Mouse (Mus musculus) liver, adult 2 months (tissue): ENCODE results near the gene Lmln.

ENCODE experiments used
- CTCF ChIP-seq: fragments of 200-500 bp; IDR thresholded peaks from 2 replicates; pipeline ENCODE4 v1.5.1; 2011; ENCODE audit warnings: low read depth, low read length, control low read depth
- POLR2A ChIP-seq: fragments of 200-500 bp; IDR thresholded peaks from 2 replicates; pipeline ENCODE4 v1.6.1; 2011; ENCODE audit warnings: low read length, control low read depth; ENCODE audit not compliant: insufficient read depth; ENCODE audit errors: extremely low read depth

GRCm38 (mm10) chr16:33063267-33063666 is 946 bp downstream of the Lmln start:
- no peak for TF ChIP-seq CTCF
- TF ChIP-seq POLR2A, result no peak
